Mouse (Mus musculus) liver, embryonic 14.5 days (tissue): ENCODE measurements around the gene Rab20. TPM values are rescaled to one million over a fixed set of nuclear protein-coding genes. Genes with fewer than 3 reads are reported as not detected.

Source experiments
- ATAC-seq: fragments of 200-750 bp; cut with Nextera tagmentation; 2 replicates; pipeline ENCODE4 v1.8.0; 2017; ENCODE audit warnings: moderate number of reproducible peaks, mild to moderate bottlenecking, moderate library complexity; ENCODE audit not compliant: insufficient read depth
- DNase-seq, 3 experiments: peaks; one replicate each; pipeline ENCODE4 v3.0.0-alpha.2; 2012 to 2013; ENCODE audit warnings: low read depth in 3 of 3, low spot score in 3 of 3
- H3K27ac ChIP-seq: fragments of 300-500 bp; sonication (generic); 2 replicates; pipeline ENCODE4 v1.5.1; 2014; ENCODE audit warnings: moderate library complexity, mild to moderate bottlenecking, control low read depth, inconsistent platforms
- H3K27me3 ChIP-seq: fragments of 300-500 bp; sonication (generic); 2 replicates; pipeline ENCODE4 v1.6.1; 2014; ENCODE audit warnings: mild to moderate bottlenecking, low read length, moderate library complexity; ENCODE audit not compliant: control insufficient read depth, insufficient read depth
- H3K36me3 ChIP-seq: fragments of 300-500 bp; sonication (generic); replicated peaks from 2 replicates; pipeline ENCODE4 v1.6.1; 2014; ENCODE audit warnings: low read depth; ENCODE audit not compliant: control insufficient read depth, insufficient read depth
- H3K4me1 ChIP-seq, 2 experiments: fragments of 200-500 bp in 1 of 2; fragments of 300-500 bp in 1 of 2; sonication (generic) in 1 of 2; replicated peaks; 2 replicates each; pipeline ENCODE4 v1.6.1; 2012 to 2014; ENCODE audit warnings: antibody characterized with exemption in 1 of 2, inconsistent platforms in 1 of 2, low read length in 1 of 2; ENCODE audit not compliant: control insufficient read depth in 2 of 2, insufficient read depth in 2 of 2
- H3K4me2 ChIP-seq: fragments of 300-500 bp; sonication (generic); 2 replicates; pipeline ENCODE4 v1.6.1; 2014; ENCODE audit warnings: low read depth, mild to moderate bottlenecking, control low read depth, moderate library complexity
- H3K4me3 ChIP-seq, 2 experiments: fragments of 200-500 bp in 1 of 2; fragments of 300-500 bp in 1 of 2; sonication (generic) in 1 of 2; 2 replicates each; pipeline ENCODE4 v1.5.1; 2012 to 2014; ENCODE audit warnings: low read depth in 2 of 2, low read length in 2 of 2, mild to moderate bottlenecking in 2 of 2, control low read depth in 1 of 2, inconsistent platforms in 1 of 2, moderate library complexity in 1 of 2; ENCODE audit not compliant: insufficient read depth in 1 of 2
- H3K9ac ChIP-seq: fragments of 300-500 bp; sonication (generic); replicated peaks from 2 replicates; pipeline ENCODE4 v1.6.1; 2014; ENCODE audit warnings: mild to moderate bottlenecking, control low read depth, moderate library complexity
- H3K9me3 ChIP-seq: fragments of 300-500 bp; sonication (generic); 2 replicates; pipeline ENCODE4 v1.6.1; 2016; ENCODE audit warnings: low read length, mixed read lengths; ENCODE audit not compliant: control insufficient read depth
- CTCF ChIP-seq: IDR thresholded peaks from 2 replicates; pipeline ENCODE4 v1.5.1; 2016; ENCODE audit warnings: antibody characterized with exemption, low read depth, control low read depth
- EP300 ChIP-seq: IDR thresholded peaks from 2 replicates; pipeline ENCODE4 v1.6.1; 2016; ENCODE audit warnings: antibody characterized with exemption, low read depth
- WGBS: fragments of 180-500 bp; shearing (Covaris S2); extraction: QIAGEN DNeasy Blood & Tissue Kit; methylation state at CpG from one replicate; pipeline ENCODE4 v1.1.7; 2014; ENCODE audit not compliant: insufficient replicate concordance; 5-methylcytosine and 5-hydroxymethylcytosine counted together
- polyA plus RNA-seq, 2 experiments: library from polyadenylated mRNA; depleted of rRNA in 1 of 2; stranded (reverse) in 1 of 2; unstranded in 1 of 2; fragments of >200 nt; fragmentation: Nextera tagmentation in 1 of 2; extraction: Ambion mirVana in 1 of 2; gene quantifications; 2 replicates each; pipeline versions ENCODE4 v1.2.1 to v1.2.3; 2012 to 2014

The Rab20 gene
- polyA plus RNA-seq, 2 experiments: 2.8 to 2.9 TPM

DNA sequence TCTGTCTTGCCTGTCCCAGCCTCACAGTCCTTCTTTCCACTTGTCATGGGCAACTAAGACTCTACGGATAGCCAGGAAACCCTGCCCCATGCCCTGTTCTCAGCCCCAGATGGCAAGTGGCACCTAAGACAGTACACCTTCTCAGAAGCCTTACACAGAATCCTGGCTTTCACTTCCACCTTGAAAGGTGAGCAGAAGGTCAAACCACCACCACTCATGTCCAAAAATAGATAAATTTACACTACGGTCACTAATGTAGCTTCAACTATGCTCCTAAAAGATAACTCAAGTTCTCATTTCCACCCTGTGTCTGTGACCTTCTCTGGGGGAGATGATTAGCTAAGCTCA, 15.0 kb downstream of the Rab20 start:
- TF ChIP-seq CTCF: no peak
- no peak for TF ChIP-seq EP300
- Histone ChIP-seq H3K4me1 (peaks cover 0 to 25% of the 10 kb centered on the region in 2 experiments; a peak in 2 of 4 replicates), H3K4me3 (no peak overlapping the region), H3K9ac (no peak overlapping the region), H3K9me3 (no peaks in the 10 kb centered on the region), H3K27ac (no peak overlapping the region), H3K27me3 (no peaks in the 10 kb centered on the region), H3K36me3 (no peaks in the 10 kb centered on the region), H3K4me2 (no peak overlapping the region)
- DNase-seq (no peak), ATAC-seq (no peak)
- 58% methylated on average over 2 of the region's 2 CpGs for WGBS

DNA sequence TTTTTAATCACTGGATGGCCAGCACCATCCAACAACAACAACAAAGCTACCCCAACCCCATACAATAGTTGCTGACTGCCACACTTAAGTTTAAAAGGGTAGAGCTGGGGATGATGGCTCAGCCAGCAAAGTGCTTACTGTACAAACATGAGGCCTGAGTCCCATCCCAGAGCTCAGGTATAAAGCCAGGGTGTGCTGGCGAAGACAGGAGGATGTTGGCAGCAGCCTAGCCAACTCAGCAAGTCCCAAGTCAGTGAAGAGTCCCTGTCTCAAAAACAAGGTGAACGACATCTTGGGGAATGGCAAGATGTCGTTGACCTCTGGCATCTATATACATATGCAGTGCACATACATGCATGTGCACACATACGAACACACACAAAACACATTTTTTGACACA, 15.9 kb downstream of the Rab20 start:
- ATAC-seq (no peak), DNase-seq (no peak)
- no peaks in the 10 kb centered on the region for H3K27me3 ChIP-seq
- no peaks in the 10 kb centered on the region for H3K36me3 ChIP-seq
- no peaks in the 10 kb centered on the region for H3K9me3 ChIP-seq
- no peak overlapping the region for H3K9ac ChIP-seq
- no peak for TF ChIP-seq CTCF
- no peak for TF ChIP-seq EP300
- H3K27ac ChIP-seq: no peak overlapping the region
- H3K4me2 ChIP-seq: no peak overlapping the region
- 63% methylated on average over 4 of the region's 4 CpGs for WGBS
- H3K4me3 ChIP-seq: no peak overlapping the region
- peaks cover 2 to 28% of the 10 kb centered on the region in 2 experiments; a peak in 3 of 4 replicates for H3K4me1 ChIP-seq

DNA sequence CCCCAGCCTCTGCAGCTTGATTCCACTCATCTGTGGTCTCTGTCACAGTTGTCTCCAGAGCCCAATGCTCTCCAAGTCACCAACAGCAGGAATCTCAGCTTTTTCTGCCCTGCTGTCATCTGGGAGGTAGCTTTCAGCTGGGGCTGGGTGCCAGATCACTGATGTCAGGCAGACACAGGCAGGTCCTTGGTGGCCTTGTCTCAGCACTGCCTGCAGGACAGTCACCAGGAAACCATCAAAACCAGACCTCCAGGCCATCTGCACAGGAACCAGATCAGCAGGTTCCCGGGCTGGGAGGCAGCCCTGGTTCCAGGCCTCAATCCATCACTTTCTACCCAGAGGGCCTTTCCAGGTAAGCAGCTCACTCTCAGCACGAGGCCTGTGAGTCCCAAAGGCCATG, 16.7 kb downstream of the Rab20 start:
- Histone ChIP-seq H3K36me3 (no peaks in the 10 kb centered on the region), H3K4me2 (no peak overlapping the region), H3K27me3 (no peaks in the 10 kb centered on the region), H3K27ac (no peak overlapping the region), H3K4me3 (no peak overlapping the region), H3K9me3 (no peaks in the 10 kb centered on the region), H3K9ac (no peak overlapping the region), H3K4me1 (peaks cover 2 to 31% of the 10 kb centered on the region in 2 experiments; a peak in 3 of 4 replicates)
- ATAC-seq (no peak), DNase-seq (no peak)
- 43% methylated on average over 2 of the region's 2 CpGs for WGBS
- no peak for TF ChIP-seq CTCF
- no peak for TF ChIP-seq EP300

DNA sequence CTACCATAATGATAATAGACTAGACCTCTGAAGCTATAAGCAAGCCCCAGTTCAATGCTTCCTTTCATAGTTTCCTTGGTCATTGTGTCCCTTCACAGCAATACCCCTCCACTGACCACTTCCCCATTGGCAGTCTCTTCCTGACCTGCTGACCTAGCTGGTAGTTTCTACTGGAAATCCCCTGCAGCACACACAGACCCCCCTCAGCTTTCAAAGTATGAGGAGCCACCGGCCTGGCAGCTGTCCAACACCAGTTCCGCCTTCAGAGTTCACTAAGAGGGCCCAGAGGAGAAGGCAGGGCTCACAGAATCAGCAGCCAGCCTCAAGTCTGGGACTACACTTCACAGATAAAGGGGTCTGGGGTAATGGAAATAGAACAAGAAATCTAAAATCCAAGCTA, 17.6 kb downstream of the Rab20 start:
- TF ChIP-seq CTCF: no peak
- no peak for TF ChIP-seq EP300
- WGBS: 29% methylated on average over 2 of the region's 2 CpGs
- no peaks in the 10 kb centered on the region for H3K36me3 ChIP-seq
- no peak overlapping the region for H3K27ac ChIP-seq
- H3K9me3 ChIP-seq: no peaks in the 10 kb centered on the region
- H3K27me3 ChIP-seq: no peaks in the 10 kb centered on the region
- no peak for ATAC-seq
- no peak for DNase-seq
- no peak overlapping the region for H3K4me3 ChIP-seq
- no peak overlapping the region for H3K9ac ChIP-seq
- H3K4me2 ChIP-seq: no peak overlapping the region
- peaks cover 2 to 31% of the 10 kb centered on the region in 2 experiments; a peak in 3 of 4 replicates for H3K4me1 ChIP-seq

DNA sequence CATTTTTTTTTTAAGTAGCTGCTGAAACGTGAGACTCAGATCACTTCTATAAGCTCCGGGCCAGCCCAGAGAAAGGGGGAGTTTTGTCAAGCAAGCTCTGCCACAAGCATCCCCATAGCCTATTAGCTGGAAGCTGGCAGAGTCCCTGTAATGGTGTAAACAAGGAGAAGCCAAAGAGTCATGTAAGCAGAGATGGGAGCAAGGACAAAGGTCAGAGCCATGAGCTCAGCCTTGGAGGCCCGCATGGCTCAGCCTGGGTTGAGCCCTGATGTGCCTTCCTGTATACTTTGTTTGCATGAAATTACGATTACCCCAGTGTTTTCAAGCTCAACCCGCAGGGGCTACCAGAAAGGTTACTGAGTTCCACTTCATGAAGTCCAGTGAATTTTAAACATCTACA, 19.5 kb downstream of the Rab20 start:
- H3K27me3 ChIP-seq: no peaks in the 10 kb centered on the region
- no peaks in the 10 kb centered on the region for H3K9me3 ChIP-seq
- ATAC-seq (peak; percentile 40; the same call in 1 of the 2 replicates), DNase-seq (no peak)
- no peak overlapping the region for H3K4me3 ChIP-seq
- H3K9ac ChIP-seq: no peak overlapping the region
- peaks cover 2 to 22% of the 10 kb centered on the region in 2 experiments; a peak in 3 of 4 replicates for H3K4me1 ChIP-seq
- TF ChIP-seq EP300 (no peak), CTCF (no peak)
- H3K36me3 ChIP-seq: no peaks in the 10 kb centered on the region
- no peak overlapping the region; the same call in 1 of the 2 replicates for H3K27ac ChIP-seq
- WGBS: 50% methylated on average over 5 of the region's 5 CpGs
- H3K4me2 ChIP-seq: peak overlapping the region; percentile 16; the same call in 1 of the 2 replicates
